Mouse (Mus musculus) heart, embryonic 11.5 days (tissue): Measurements from ENCODE around the gene Car6. TPM values are rescaled to one million over a fixed set of nuclear protein-coding genes. Genes with fewer than 3 reads are reported as not detected.

Source experiments
- ATAC-seq: fragments of 200-750 bp; cut with Nextera tagmentation; replicated peaks from 2 replicates; pipeline ENCODE4 v1.8.0; 2017; ENCODE audit warnings: moderate library complexity; ENCODE audit not compliant: insufficient number of reproducible peaks, low FRiP score, low TSS enrichment
- H3K27ac ChIP-seq: fragments of 300-500 bp; sonication (generic); 2 replicates; pipeline ENCODE4 v1.5.1; 2014; ENCODE audit warnings: mild to moderate bottlenecking, low read depth, low read length
- H3K27me3 ChIP-seq: fragments of 300-500 bp; sonication (generic); 2 replicates; pipeline ENCODE4 v1.6.1; 2014; ENCODE audit warnings: mild to moderate bottlenecking, low read length, mixed read lengths; ENCODE audit not compliant: control insufficient read depth, insufficient read depth
- H3K36me3 ChIP-seq: fragments of 300-500 bp; sonication (generic); 2 replicates; pipeline ENCODE4 v1.6.1; 2014; ENCODE audit warnings: mild to moderate bottlenecking, low read length, moderate library complexity, mixed read lengths; ENCODE audit not compliant: control insufficient read depth, insufficient read depth
- H3K4me1 ChIP-seq: fragments of 300-500 bp; sonication (generic); 2 replicates; pipeline ENCODE4 v1.6.1; 2014; ENCODE audit warnings: low read length; ENCODE audit not compliant: control insufficient read depth, insufficient read depth
- H3K4me2 ChIP-seq: fragments of 300-500 bp; sonication (generic); 2 replicates; pipeline ENCODE4 v1.6.1; 2014; ENCODE audit warnings: mild to moderate bottlenecking, moderate library complexity
- H3K4me3 ChIP-seq: fragments of 300-500 bp; sonication (generic); 2 replicates; pipeline ENCODE4 v1.5.1; 2014; ENCODE audit warnings: low read depth, low read length
- H3K9ac ChIP-seq: fragments of 300-500 bp; sonication (generic); 2 replicates; pipeline ENCODE4 v1.6.1; 2014; ENCODE audit warnings: mild to moderate bottlenecking, low read depth, low read length, moderate library complexity
- H3K9me3 ChIP-seq: fragments of 300-500 bp; sonication (generic); replicated peaks from 2 replicates; pipeline ENCODE4 v1.6.1; 2016; ENCODE audit warnings: low read length; ENCODE audit not compliant: control insufficient read depth
- WGBS: fragments of 180-500 bp; shearing (Covaris S2); extraction: QIAGEN DNeasy Blood & Tissue Kit; methylation state at CpG from one replicate; pipeline ENCODE4 v1.1.7; 2014; ENCODE audit not compliant: insufficient replicate concordance; 5-methylcytosine and 5-hydroxymethylcytosine counted together
- polyA plus RNA-seq: library from polyadenylated mRNA; unstranded; fragments of >200 nt; fragmentation: Nextera tagmentation; extraction: Ambion mirVana; gene quantifications from 2 replicates; pipeline ENCODE4 v1.2.1, GENCODE M21; 2014

Car6 gene
- polyA plus RNA-seq, 1 experiment from 2014 or later = not detected

DNA sequence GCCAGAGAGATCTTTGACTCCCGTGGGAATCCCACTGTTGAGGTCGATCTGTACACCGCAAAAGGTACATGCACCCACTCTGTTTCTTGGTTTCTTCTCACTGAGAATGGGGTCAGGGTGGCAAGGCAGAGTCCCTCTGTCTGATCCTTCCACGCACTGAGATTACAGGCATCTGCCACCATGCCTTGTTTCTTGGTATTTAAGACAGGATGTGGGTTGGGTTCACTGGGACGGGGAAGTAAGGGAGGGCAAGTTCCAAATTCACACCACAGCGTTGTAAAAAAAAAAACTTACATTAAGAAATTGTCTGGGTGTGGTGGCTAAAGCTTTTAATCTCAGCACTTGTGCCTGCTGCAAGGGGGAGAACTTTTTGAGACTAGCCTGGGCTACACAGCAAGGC lies 38.4 kb upstream of the Car6 start:
- Histone ChIP-seq H3K4me1 (peaks cover 37% of the 10 kb centered on the region), H3K4me3 (peak overlapping the region; percentile 92), H3K27ac (peak overlapping the region; percentile 99), H3K9ac (peak overlapping the region; percentile 99), H3K4me2 (peak overlapping the region; percentile 76), H3K9me3 (no peaks in the 10 kb centered on the region), H3K27me3 (no peaks in the 10 kb centered on the region), H3K36me3 (peaks cover 43% of the 10 kb centered on the region)
- ATAC-seq = no peak
- WGBS = 26% methylated on average over 6 of the region's 6 CpGs

- Histone ChIP-seq H3K4me3 (peak overlapping the region; percentile 92), H3K27ac (peak overlapping the region; percentile 99), H3K4me2 (peak overlapping the region; percentile 76), H3K9me3 (no peaks in the 10 kb centered on the region), H3K9ac (peak overlapping the region; percentile 99), H3K36me3 (peaks cover 39% of the 10 kb centered on the region), H3K27me3 (no peaks in the 10 kb centered on the region), H3K4me1 (peaks cover 38% of the 10 kb centered on the region)
- no peak for ATAC-seq
- 25% methylated on average over 5 of the region's 5 CpGs for WGBS
These were observed 38.0 kb upstream of the Car6 start for GRCm38 (mm10) chr4:150239087-150239480.

DNA sequence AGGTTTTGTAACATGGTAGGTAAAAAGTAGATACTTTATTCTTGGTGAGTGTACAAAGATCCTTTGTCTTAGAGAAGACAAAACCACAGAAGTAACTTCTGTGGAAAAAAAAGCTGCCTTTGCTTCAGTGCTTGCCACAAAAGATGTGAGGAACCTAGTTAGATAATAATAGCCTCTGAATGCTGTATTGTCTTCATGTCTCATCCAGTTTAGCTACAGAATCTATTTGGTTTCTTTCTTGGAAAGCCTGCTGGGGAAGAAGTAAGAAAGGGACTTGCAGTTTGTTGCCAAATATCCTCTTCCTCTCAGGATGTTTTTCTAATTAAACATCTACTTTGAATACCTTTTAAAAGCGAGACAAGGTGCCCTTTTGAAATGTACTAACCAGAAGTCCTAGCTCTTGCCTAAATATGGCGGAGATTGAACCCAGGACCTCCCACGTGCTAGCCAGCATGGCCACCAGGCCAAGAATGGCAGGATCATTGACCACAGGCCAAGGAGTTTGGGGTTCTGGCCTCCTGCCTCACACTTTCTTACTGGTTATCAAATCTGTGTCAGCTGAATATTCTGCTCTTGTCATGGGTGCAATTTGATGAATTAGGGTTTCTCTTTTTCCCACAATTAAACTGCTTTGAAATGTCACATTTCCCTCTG lies 37.4 kb upstream of the Car6 start:
- H3K9ac ChIP-seq = peak overlapping the region; percentile 99
- peak overlapping the region; percentile 76 for H3K4me2 ChIP-seq
- H3K9me3 ChIP-seq = no peaks in the 10 kb centered on the region
- 5% methylated on average over 3 of the region's 3 CpGs for WGBS
- peak overlapping the region; percentile 92 for H3K4me3 ChIP-seq
- peaks cover 38% of the 10 kb centered on the region for H3K4me1 ChIP-seq
- ATAC-seq = no peak
- H3K36me3 ChIP-seq = peaks cover 35% of the 10 kb centered on the region
- H3K27me3 ChIP-seq = no peaks in the 10 kb centered on the region
- H3K27ac ChIP-seq = peak overlapping the region; percentile 99

DNA sequence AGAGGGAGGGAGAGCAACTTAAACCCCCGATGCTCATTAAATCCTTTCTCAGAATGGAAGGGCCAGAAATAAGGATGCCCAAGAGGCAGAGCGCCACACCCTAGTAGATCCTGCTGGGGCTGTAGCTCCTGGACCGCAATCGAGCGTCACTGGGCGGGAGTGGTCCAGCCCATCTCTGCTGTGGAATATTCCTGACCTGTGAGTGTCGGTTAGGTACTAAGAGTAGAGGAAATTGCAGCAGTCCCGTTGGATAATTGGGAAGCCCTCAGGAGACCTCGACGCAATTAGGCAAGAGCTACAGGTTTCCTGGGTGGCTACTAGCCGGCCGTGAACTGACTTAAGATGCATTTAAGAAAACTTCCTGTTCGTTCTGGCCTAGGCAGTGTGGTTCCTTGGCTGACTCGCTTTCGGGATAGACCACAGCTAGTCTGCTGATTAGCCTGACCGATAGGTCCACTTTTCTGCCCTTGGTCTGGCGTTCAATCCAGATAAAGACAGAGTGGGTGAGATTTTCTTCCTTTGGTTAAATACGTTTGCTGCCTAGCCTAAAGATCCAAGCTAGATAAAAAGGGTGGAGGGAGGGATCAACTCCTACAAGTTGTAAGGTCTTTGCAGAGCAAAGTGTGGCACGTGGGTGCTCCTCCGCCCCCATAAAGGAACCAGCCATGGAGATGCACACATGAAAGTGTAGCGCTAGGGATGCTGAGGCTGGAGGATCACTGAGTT lies 36.7 kb upstream of the Car6 start:
- WGBS = under 1% methylated on average over 21 of the region's 21 CpGs
- peaks cover 28% of the 10 kb centered on the region for H3K36me3 ChIP-seq
- no peaks in the 10 kb centered on the region for H3K27me3 ChIP-seq
- no peaks in the 10 kb centered on the region for H3K9me3 ChIP-seq
- H3K4me2 ChIP-seq = peak overlapping the region; percentile 76
- H3K9ac ChIP-seq = peak overlapping the region; percentile 99
- peak; percentile 28; the same call in 1 of the 2 replicates for ATAC-seq
- peaks cover 38% of the 10 kb centered on the region for H3K4me1 ChIP-seq
- peak overlapping the region; percentile 92 for H3K4me3 ChIP-seq
- H3K27ac ChIP-seq = peak overlapping the region; percentile 99

GRCm38 (mm10) chr4:150236521-150237481 lies 35.7 kb upstream of the Car6 start, which contains the start of gene Eno1:
Eno1 (plus strand) TSS chr4:150236721.
- Histone ChIP-seq H3K4me1 (peaks cover 38% of the 10 kb centered on the region), H3K36me3 (peaks cover 18% of the 10 kb centered on the region), H3K4me3 (peak within 1 kb of the TSS; percentile 92), H3K27me3 (no peaks in the 10 kb centered on the region), H3K9me3 (no peaks in the 10 kb centered on the region), H3K9ac (peak within 1 kb of the TSS; percentile 99), H3K27ac (peak within 1 kb of the TSS; percentile 99), H3K4me2 (peak within 1 kb of the TSS; percentile 76)
- WGBS = under 1% methylated on average over 71 of the region's 78 CpGs
- peak; percentile 97 for ATAC-seq

DNA sequence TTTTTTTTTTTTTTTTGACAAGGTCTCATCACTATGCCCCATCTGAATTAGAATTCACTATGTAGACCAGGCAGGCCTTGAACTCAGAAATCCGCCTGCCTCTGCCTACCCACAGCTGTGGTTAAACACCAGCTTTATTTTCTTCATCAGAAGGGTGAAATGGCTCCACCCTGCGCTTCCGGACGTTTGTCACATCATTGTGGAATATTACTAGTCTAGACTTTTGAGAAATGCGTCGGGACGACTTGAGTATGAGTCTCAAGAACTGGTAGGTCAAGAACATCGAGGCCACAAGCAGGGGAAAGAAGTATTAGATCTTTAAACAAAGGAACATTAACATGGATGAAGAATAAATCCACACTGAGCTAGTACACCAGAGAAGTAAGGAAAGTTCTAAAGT lies 34.9 kb upstream of the Car6 start:
- H3K4me1 ChIP-seq = peaks cover 38% of the 10 kb centered on the region
- H3K4me3 ChIP-seq = peak overlapping the region; percentile 92
- peaks cover 10% of the 10 kb centered on the region for H3K36me3 ChIP-seq
- H3K27me3 ChIP-seq = no peaks in the 10 kb centered on the region
- H3K9me3 ChIP-seq = no peaks in the 10 kb centered on the region
- WGBS = 78% methylated on average over 8 of the region's 8 CpGs
- H3K4me2 ChIP-seq = peak overlapping the region; percentile 76
- peak overlapping the region; percentile 99 for H3K27ac ChIP-seq
- ATAC-seq = no peak
- peak overlapping the region; percentile 99 for H3K9ac ChIP-seq

GRCm38 (mm10) chr4:150235585-150235984 lies 34.5 kb upstream of the Car6 start:
- H3K4me3 ChIP-seq = no peak overlapping the region
- 74% methylated on average over 4 of the region's 4 CpGs for WGBS
- H3K27ac ChIP-seq = peak overlapping the region; percentile 24
- ATAC-seq = no peak
- no peaks in the 10 kb centered on the region for H3K9me3 ChIP-seq
- no peaks in the 10 kb centered on the region for H3K27me3 ChIP-seq
- peaks cover 39% of the 10 kb centered on the region for H3K4me1 ChIP-seq
- peaks cover 6% of the 10 kb centered on the region for H3K36me3 ChIP-seq
- H3K4me2 ChIP-seq = no peak overlapping the region
- H3K9ac ChIP-seq = no peak overlapping the region
